Mouse (Mus musculus) embryo, embryonic 9.5 days (tissue): Measurements from ENCODE around the gene Myom1.

Source experiments
- DNase-seq: peaks from one replicate; pipeline ENCODE4 v3.0.0-alpha.2; 2017; ENCODE audit errors: extremely low spot score

The Myom1 gene

DNA sequence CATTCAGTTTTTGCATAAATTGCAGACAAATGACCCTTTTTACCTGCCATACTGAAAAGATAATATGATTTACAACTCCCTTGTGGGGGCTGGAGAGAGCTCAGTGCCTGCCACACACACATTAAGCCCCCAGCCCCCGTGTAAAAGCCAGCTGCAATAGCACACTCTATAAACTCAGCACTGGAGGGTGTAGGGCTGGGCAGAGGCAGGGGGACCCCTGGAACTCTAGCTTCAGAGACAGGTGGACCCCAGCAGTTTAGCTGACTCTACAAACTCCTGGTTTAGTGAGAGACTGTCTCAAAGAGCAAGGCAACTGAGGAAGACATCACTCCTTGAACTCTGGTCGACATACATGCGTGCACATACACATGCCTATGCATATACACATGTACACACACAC lies 55.3 kb downstream of the Myom1 start:
- DNase-seq = no peak

- no peak for DNase-seq
Measured at GRCm38 (mm10) chr17:71059213-71059612, 56.8 kb downstream of the Myom1 start.

GRCm38 (mm10) chr17:71062049-71062560 lies 59.7 kb downstream of the Myom1 start:
- no peak for DNase-seq

DNA sequence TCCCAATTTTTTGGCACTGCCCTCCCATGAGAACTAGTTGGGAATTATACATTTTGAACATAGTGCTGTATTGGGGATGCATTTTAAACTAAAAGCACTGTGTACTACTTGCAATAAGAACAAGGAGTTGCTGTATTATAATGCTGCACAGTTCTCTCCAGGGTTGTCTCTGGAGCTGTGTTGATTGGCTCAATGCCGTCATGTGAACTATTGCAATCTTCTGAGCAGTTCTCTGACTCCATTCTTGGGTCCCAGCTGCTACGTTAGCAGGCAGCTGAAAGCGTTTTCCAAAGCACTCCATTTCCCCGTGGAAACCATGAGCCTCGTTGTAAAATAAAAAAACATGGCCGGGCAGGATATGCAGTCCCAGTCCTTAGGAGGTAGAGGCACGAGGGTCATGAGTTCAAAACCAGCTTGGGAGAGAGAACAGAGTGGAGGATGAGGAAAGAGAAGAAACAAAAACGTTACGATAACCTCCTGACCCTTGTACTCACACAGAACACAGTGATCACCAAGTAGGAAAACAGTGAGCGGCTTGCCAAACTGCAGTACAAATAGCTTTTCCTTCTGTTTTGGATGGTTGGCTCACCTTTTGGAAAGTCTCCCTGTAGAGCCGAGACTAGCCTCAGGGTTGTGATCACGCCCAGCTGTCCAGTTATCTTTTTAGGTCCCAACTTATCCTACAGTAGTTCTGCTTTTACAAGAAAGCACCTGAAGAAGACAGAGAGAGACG lies 60.6 kb downstream of the Myom1 start:
- DNase-seq = no peak

DNA sequence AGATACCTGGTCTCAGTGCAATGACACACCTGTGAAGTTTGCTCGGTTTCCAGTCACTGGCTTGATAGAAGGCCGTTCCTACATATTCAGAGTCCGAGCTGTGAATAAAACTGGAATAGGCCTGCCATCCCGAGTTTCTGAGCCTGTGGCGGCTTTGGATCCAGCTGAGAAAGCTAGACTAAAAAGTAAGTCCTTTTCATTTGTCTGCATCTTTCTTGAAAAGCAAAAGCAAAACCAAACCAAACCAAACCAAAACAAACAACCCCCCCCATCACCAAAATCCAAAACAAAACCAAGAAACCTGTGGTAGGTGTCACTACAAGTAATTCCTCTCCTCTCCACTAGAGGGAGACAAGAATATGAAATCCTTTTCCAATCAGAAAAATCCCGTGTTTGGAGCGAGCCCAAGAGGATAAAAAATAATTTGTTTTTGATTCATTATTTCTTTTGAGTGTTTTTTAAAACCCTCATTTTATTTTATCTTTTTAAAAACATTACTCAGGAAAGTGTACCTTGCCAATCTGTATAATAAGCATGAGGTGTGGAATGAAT lies 62.1 kb downstream of the Myom1 start:
- peak; percentile 37 for DNase-seq

- DNase-seq = no peak
Measured at GRCm38 (mm10) chr17:71065127-71065526, 62.7 kb downstream of the Myom1 start.

DNA sequence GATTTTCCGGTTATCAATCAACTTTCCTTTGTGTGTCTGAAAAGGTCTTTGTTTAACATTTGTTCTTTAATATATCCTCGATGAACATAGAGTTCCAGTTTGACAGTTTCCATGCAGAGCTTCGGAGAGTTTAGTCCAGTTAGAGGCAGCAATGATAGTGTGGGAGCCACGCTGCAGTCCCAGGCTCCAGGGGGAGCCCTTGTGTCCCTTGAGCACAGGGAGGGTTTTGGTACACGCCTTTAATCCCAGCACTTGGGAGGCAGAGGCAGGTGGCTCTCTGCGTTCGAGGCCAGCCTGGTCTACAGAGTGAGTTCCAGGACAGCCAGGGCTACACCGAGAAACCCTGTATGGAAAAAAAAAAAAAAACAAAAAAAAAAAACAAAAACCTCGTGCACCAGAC lies 66.7 kb downstream of the Myom1 start:
- DNase-seq = no peak

GRCm38 (mm10) chr17:71071958-71072357 lies 69.5 kb downstream of the Myom1 start:
- no peak for DNase-seq

DNA sequence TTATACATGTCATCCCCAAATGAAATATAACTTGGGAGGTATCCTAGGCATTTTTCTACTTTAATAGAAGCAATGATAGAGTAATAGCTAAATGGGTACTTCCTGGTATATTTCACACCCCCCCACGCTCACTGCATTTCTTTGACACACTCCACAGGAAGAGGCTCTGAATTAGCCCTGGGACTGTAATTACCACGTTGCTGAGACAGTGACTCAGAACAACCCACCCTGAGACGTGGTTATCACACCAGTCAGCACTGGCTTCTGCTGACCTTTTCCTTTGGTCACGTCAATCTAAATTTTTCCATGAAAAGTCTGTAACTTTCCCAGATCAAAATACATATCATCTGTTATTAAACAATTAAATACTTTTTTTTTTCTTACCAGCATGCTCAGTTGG lies 72.0 kb downstream of the Myom1 start:
- DNase-seq = no peak

- DNase-seq = no peak
Measured at GRCm38 (mm10) chr17:71081986-71082385, 79.6 kb downstream of the Myom1 start.

DNA sequence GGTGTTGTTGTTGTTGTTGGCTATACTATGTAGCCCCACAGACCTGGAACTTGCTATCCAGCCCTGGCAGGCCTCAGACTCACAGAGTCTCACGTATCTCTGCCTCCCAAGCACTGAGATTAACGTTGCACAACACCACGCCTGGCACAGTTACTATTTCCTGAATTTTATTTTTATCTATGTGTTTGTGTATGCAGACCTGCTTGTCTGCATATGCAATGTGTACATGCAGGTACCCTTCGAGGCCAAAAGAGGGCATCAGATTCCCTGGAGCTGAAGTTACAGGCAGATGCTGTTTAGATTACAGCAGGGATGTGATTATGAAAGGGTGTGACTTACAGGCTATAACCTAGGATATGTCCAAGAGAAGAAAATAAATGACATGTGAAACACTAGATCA lies 84.5 kb downstream of the Myom1 start:
- no peak for DNase-seq

GRCm38 (mm10) chr17:71087396-71088153 lies 85.1 kb downstream of the Myom1 start:
- DNase-seq = no peak

GRCm38 (mm10) chr17:71088154-71088521 lies 85.7 kb downstream of the Myom1 start:
- DNase-seq = no peak

- no peak for DNase-seq
Measured at GRCm38 (mm10) chr17:71088991-71089434, 86.6 kb downstream of the Myom1 start.

GRCm38 (mm10) chr17:71089781-71090480 lies 87.5 kb downstream of the Myom1 start:
- no peak for DNase-seq

- no peak for DNase-seq
Measured at GRCm38 (mm10) chr17:71091024-71091423, 88.6 kb downstream of the Myom1 start.

DNA sequence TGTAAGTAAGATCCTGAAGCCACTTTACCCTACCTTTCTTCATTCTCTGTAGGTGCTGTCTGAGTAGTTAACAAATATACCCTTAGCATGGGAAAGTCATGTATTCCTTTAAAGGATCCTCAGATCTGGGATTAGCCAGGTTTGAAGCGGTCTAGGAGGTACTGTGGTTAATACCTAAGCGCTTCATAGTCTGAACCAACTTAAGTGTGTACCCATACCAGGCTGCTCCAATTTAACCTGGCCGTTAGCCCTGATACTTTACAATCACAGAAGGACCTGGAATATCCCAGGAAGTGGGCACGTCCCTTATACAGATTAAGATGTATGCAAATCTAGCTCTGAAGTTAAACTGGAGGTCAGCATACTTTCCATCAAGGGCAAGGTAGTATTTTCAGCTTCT lies 89.9 kb downstream of the Myom1 start:
- no peak for DNase-seq

DNA sequence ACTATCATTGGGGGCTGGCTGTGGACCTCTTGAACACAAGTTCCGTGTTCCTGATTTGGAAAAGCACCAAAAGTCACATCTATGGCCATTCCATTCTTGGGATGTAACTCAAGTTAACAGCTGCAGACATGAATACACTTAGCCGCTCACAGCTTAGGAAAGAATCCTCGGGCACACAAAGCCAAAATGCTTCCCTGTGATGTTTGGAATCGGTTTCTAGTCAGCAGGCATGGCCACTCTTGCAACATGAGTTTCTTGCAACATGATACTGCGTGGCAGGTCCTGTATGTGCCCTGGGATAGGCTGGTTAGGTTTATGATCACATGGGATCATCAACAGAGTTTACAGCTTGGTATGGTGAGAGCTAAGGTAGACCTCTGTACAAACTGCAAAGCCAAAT lies 91.4 kb downstream of the Myom1 start:
- DNase-seq = no peak

- no peak for DNase-seq
Measured at GRCm38 (mm10) chr17:71094438-71094837, 92.0 kb downstream of the Myom1 start.

DNA sequence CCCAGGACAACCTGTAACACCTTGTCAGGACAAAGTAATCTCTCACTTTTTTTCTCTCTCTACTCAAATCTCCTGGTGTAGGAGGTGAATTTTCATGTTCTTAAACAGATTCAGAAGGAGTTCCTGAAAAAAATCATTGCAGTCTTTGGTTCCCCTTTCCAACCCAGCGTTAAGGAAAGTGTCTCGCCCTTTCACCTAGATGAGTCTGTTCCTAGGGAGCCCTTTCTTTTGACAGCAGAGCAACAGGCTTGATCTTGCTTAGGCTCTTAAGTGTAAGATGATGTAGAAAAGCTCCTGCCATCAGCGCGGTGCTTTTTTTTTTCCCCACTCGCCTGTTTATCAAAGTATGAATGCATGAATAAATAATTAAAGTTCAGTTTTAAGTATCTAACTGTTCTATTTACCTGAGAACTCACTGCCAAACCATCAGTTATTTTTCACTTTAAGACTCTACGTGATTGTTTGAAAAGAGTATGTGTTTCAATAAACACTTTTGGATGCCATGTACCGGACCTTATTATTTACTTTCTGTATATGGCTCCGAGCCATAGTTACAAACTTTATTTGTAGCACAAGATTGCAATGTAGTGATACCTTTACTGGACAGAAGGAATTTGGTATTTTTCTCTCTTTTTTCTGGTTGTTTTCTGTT lies 94.2 kb downstream of the Myom1 start:
- no peak for DNase-seq

DNA sequence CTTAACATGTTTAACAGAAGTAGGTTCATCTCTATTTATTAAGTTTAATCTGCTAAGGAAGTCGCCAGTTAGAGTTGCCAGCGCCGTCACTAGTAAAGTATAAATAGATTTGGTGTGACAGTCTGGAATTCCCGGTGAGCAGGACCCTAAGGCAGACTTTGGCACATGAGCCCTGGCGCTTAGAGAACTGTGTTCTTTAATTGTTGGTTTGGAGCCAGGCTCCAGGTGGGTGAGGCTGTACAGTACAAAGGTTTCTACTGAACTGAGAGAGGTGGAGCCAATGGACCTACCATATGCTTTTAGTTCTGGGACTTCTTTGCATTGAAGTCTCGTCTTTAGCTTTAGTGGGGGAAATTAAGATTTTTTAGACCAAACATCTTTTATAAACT lies 94.8 kb downstream of the Myom1 start:
- no peak for DNase-seq

DNA sequence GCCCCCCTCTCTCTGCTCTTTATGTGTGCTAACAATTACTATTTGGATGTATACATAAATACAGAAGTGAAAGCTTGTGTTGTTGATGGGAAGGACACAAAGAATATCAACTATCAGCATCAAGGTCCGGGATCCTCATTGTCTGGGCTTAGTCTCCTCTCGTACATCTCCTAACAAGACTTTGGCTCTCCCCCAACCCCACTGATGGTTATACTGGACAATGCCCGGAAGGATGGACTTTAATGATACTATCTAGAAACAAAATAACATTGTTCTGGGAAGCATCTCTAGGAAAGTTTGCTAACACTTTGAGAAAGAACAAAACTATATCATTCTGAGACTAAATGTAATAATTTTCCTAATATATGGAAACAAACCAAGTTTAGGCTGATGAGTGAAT lies 96.2 kb downstream of the Myom1 start:
- DNase-seq = no peak
